Mouse (Mus musculus) spleen, postnatal 14 days (tissue): ENCODE measurements around the gene Gm20696.

Experiments
- DNase-seq, 2 experiments: peaks; one replicate each; pipeline ENCODE4 v3.0.0; 2021 to 2022; ENCODE audit warnings: low spot score in 2 of 2

Gene Gm20696

DNA sequence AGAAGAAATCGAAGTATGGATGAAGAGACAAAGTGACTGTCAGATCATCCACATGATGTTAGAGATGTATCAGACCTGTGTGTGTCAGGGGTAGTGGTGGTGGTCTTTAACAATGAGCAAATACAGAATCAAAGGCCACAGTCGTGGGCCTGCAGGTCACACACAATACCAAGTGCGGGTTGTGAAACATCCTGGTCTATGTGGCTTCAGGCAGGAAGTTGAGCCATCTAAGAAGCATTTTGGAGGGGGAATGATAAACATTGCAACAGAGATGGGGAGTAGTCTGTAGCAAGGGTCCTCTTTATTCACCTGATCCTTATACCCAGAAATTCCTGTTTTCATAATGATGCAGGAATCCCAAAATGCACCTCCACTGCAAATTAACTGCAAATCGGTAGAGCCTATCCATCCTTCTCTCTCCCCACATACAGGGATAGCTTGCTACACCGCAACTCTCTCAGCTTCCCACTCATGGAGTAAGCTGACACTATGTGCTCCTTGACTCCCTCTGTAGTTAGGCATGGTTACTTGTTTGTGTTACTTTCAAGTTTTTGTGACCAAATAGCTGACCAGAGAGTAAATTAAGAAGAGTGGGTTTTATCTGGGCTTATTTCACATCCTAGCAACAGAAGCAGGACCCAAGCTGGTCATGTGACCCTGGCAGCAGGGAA, 454.8 kb downstream of the Gm20696 start:
- no peak for DNase-seq

DNA sequence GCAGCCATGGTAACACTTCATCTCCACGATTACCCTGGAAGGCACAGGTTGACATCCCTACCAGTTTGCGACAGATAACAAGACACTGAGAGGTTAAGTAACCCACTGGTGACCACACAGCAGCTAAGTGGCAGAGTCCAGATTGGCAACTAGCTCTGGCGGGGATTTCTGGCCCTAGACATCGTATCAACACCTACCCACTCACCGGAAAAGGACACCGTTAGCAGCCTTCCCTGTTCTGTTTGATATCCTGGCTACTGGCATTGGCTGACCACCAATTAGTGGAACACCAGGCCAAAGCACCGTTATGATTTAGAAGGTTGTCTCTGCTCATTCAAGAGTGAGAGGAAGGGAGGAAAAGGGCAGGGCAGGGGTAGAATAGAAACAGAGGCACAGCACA, 456.4 kb downstream of the Gm20696 start:
- DNase-seq: no peak
